28 mouse cellular contexts compared by ENCODE assay signal in genomic region chr14:14351148-14351455, GRCm38 (mm10). TPM values are rescaled to one million over a fixed set of nuclear protein-coding genes. Genes with fewer than 3 reads are reported as not detected.
DNase-seq lines count a peak whose midpoint lies in the region; ATAC-seq and TF ChIP-seq lines count a peak whose summit lies in the region.
"Had no signal": no experiment of that assay in that cellular context is flagged by ENCODE, and none has a peak within 500 bp of the region (broad histone marks: within the 10 kb centered on the region; RNA-seq: fewer than 3 reads in every experiment).

No protein-coding gene starts in this region.

- H3K27ac ChIP-seq in forebrain, embryonic 11.5 days (ENCODE audit: low read depth, low read length) = no peak overlapping the region
- no peak overlapping the region for H3K27ac ChIP-seq in forebrain, embryonic 14.5 days (ENCODE audit: low read depth, low read length)
- H3K27ac ChIP-seq in lung, postnatal 0 days (ENCODE audit: low read length) = no peak overlapping the region
- H3K27ac ChIP-seq: embryonic facial prominence, embryonic 12.5 days; forebrain, embryonic 12.5 days; hindbrain, embryonic 10.5 days; kidney, postnatal 0 days; midbrain, embryonic 15.5 days; neural tube, embryonic 13.5 days had no signal

- no peak overlapping the region for H3K4me2 ChIP-seq in forebrain, embryonic 11.5 days (ENCODE audit: low read depth, low read length, severe bottlenecking)
- H3K4me2 ChIP-seq in forebrain, embryonic 14.5 days (ENCODE audit: low read length) = no peak overlapping the region
- H3K4me2 ChIP-seq in lung, postnatal 0 days (replicated peaks; ENCODE audit: low read depth, low read length) = no peak overlapping the region
- H3K4me2 ChIP-seq: embryonic facial prominence, embryonic 12.5 days; forebrain, embryonic 12.5 days; midbrain, embryonic 15.5 days; neural tube, embryonic 13.5 days had no signal

- no peak for ATAC-seq in forebrain, embryonic 11.5 days (replicated peaks; ENCODE audit: low FRiP score)
- ATAC-seq in forebrain, embryonic 14.5 days = no peak
- no peak for ATAC-seq in lung, postnatal 0 days

- peak; percentile 49 for DNase-seq in forebrain, embryonic 11.5 days (ENCODE audit: low spot score)
- no peak for DNase-seq in forebrain, embryonic 14.5 days (ENCODE audit: low spot score)
- DNase-seq in lung, postnatal 0 days (ENCODE audit: low spot score) = peak; percentile 4
- no peak for DNase-seq in lung, postnatal 14 days
- peak; percentile 53 for DNase-seq in ZHBTc4 (ENCODE audit: low read depth, low spot score)
- DNase-seq in mesoderm, embryonic 11.5 days (ENCODE audit: low read depth, low spot score) = peak; percentile 2
- DNase-seq in gastrocnemius, adult 8-10 months (ENCODE audit: low spot score in 2 of 2) = no peak
- DNase-seq in retina, embryonic 14.5 days (ENCODE audit: low spot score) = no peak
- DNase-seq: adrenal gland, postnatal 10 days; kidney, adult 18-20 months had no signal

- no peaks in the 10 kb centered on the region for H3K27me3 ChIP-seq in forebrain, embryonic 11.5 days (ENCODE audit: control insufficient read depth, insufficient read depth, low read length)
- no peaks in the 10 kb centered on the region for H3K27me3 ChIP-seq in forebrain, embryonic 14.5 days (replicated peaks; ENCODE audit: control insufficient read depth, insufficient read depth, low read length)
- no peaks in the 10 kb centered on the region for H3K27me3 ChIP-seq in lung, postnatal 0 days (replicated peaks; ENCODE audit: insufficient read depth, low read length)
- H3K27me3 ChIP-seq: embryonic facial prominence, embryonic 12.5 days; forebrain, embryonic 12.5 days; megakaryocyte, embryonic 14.5 days; midbrain, embryonic 15.5 days; neural tube, embryonic 13.5 days had no signal

- no peak overlapping the region for H3K4me3 ChIP-seq in forebrain, embryonic 11.5 days (ENCODE audit: low read depth, low read length)
- H3K4me3 ChIP-seq in forebrain, embryonic 14.5 days (ENCODE audit: low read depth, low read length) = no peak overlapping the region
- no peak overlapping the region for H3K4me3 ChIP-seq in lung, postnatal 0 days (ENCODE audit: low read depth, low read length)
- H3K4me3 ChIP-seq: embryonic facial prominence, embryonic 12.5 days; forebrain, embryonic 12.5 days; hindbrain, embryonic 10.5 days; midbrain, embryonic 15.5 days; myocyte; neural tube, embryonic 13.5 days had no signal

- no peaks in the 10 kb centered on the region for H3K4me1 ChIP-seq in forebrain, embryonic 11.5 days (replicated peaks; ENCODE audit: control insufficient read depth, insufficient read depth, low read length)
- no peaks in the 10 kb centered on the region for H3K4me1 ChIP-seq in forebrain, embryonic 14.5 days (ENCODE audit: control insufficient read depth, insufficient read depth, low read length)
- H3K4me1 ChIP-seq in lung, postnatal 0 days (ENCODE audit: insufficient read depth, low read depth, low read length) = no peaks in the 10 kb centered on the region
- H3K4me1 ChIP-seq: embryonic facial prominence, embryonic 12.5 days had no signal

- TF ChIP-seq EP300 in lung, postnatal 0 days (IDR thresholded peaks at IDR 0.05) = no peak

- peaks cover 2% of the 10 kb centered on the region; the same call in 1 of the 2 replicates for H3K36me3 ChIP-seq in forebrain, embryonic 11.5 days (ENCODE audit: control insufficient read depth, insufficient read depth, low read length)
- no peaks in the 10 kb centered on the region for H3K36me3 ChIP-seq in forebrain, embryonic 14.5 days (ENCODE audit: control insufficient read depth, insufficient read depth, low read length)
- H3K36me3 ChIP-seq in lung, postnatal 0 days (ENCODE audit: insufficient read depth, low read length) = no peaks in the 10 kb centered on the region
- H3K36me3 ChIP-seq: forebrain, embryonic 12.5 days; midbrain, embryonic 15.5 days had no signal

- peaks cover 36% of the 10 kb centered on the region for H3K9me3 ChIP-seq in forebrain, embryonic 11.5 days (ENCODE audit: control insufficient read depth, low read length)
- H3K9me3 ChIP-seq in forebrain, embryonic 14.5 days (replicated peaks; ENCODE audit: control insufficient read depth, low read length) = peaks cover 43% of the 10 kb centered on the region
- H3K9me3 ChIP-seq in lung, postnatal 0 days (ENCODE audit: low read length) = peaks cover 40% of the 10 kb centered on the region

- 93% methylated on average over 7 of the region's 7 CpGs for WGBS in forebrain, embryonic 11.5 days
- 97% methylated on average over 7 of the region's 7 CpGs for WGBS in forebrain, embryonic 14.5 days
- 100% methylated on average over 6 of the region's 7 CpGs for WGBS in lung, postnatal 0 days

- no peak overlapping the region for H3K9ac ChIP-seq in forebrain, embryonic 11.5 days (ENCODE audit: low read length)
- H3K9ac ChIP-seq in forebrain, embryonic 14.5 days (ENCODE audit: low read length) = no peak overlapping the region
- no peak overlapping the region for H3K9ac ChIP-seq in lung, postnatal 0 days (replicated peaks; ENCODE audit: low read depth)
- H3K9ac ChIP-seq: embryonic facial prominence, embryonic 12.5 days; forebrain, embryonic 12.5 days; midbrain, embryonic 15.5 days; neural tube, embryonic 13.5 days had no signal

- no peak for TF ChIP-seq CTCF in lung, postnatal 0 days (IDR thresholded peaks at IDR 0.05)

RNA-seq across cellular contexts. Expression of gene Il3ra, which starts 5.0 kb away (rescaled TPM):
- polyA plus RNA-seq in forebrain, embryonic 11.5 days (2014; fragmentation: Nextera tagmentation; extraction: Ambion mirVana) = 1.8 and 3.2 TPM in 2 replicates
- 1.5 and 1.9 TPM in 2 replicates for polyA plus RNA-seq in forebrain, embryonic 14.5 days (2014; fragmentation: Nextera tagmentation; extraction: Ambion mirVana)
- 12.2 and 14.3 TPM in 2 replicates for polyA plus RNA-seq in lung, postnatal 0 days (2015; fragmentation: Nextera tagmentation; extraction: Ambion mirVana)
- 1 to 10 TPM; 1.1 to 3.2 (median 1.3) TPM for total RNA-seq in gastrocnemius, adult 8-10 months (2022)

RNA-seq across cellular contexts. Expression of gene Olfr31, which starts 28.5 kb away (rescaled TPM):
- polyA plus RNA-seq in forebrain, embryonic 11.5 days (2014; fragmentation: Nextera tagmentation; extraction: Ambion mirVana) = not detected in 2 replicates
- polyA plus RNA-seq in forebrain, embryonic 14.5 days (2014; fragmentation: Nextera tagmentation; extraction: Ambion mirVana) = not detected in 2 replicates
- polyA plus RNA-seq in lung, postnatal 0 days (2015; fragmentation: Nextera tagmentation; extraction: Ambion mirVana) = not detected in 2 replicates
- not detected for total RNA-seq in gastrocnemius, adult 8-10 months (2022)
- total RNA-seq: adrenal gland, postnatal 10 days; gastrocnemius, adult 18-20 months; gastrocnemius, postnatal 4 days; layer of hippocampus, adult 18-20 months; layer of hippocampus, postnatal 25 days; liver, adult 2 months had no signal
- polyA plus RNA-seq: C2C12; cortical plate, adult 2 months; embryonic facial prominence, embryonic 12.5 days; forebrain, embryonic 12.5 days; heart, postnatal 0 days; hindbrain, embryonic 10.5 days; kidney, postnatal 0 days; limb, embryonic 11.5 days; liver, adult 2 months; neural tube, embryonic 13.5 days; stomach, embryonic 14.5 days had no signal

RNA-seq across cellular contexts. Expression of gene Olfr721-ps1, which starts 50.0 kb away (rescaled TPM):
- not detected in 2 replicates for polyA plus RNA-seq in forebrain, embryonic 11.5 days (2014; fragmentation: Nextera tagmentation; extraction: Ambion mirVana)
- polyA plus RNA-seq in forebrain, embryonic 14.5 days (2014; fragmentation: Nextera tagmentation; extraction: Ambion mirVana) = not detected in 2 replicates
- not detected in 2 replicates for polyA plus RNA-seq in lung, postnatal 0 days (2015; fragmentation: Nextera tagmentation; extraction: Ambion mirVana)
- not detected for total RNA-seq in gastrocnemius, adult 8-10 months (2022)
- total RNA-seq: adrenal gland, postnatal 10 days; gastrocnemius, adult 18-20 months; gastrocnemius, postnatal 4 days; layer of hippocampus, adult 18-20 months; layer of hippocampus, postnatal 25 days; liver, adult 2 months had no signal
- polyA plus RNA-seq: C2C12; cortical plate, adult 2 months; embryonic facial prominence, embryonic 12.5 days; forebrain, embryonic 12.5 days; heart, postnatal 0 days; hindbrain, embryonic 10.5 days; kidney, postnatal 0 days; limb, embryonic 11.5 days; liver, adult 2 months; midbrain, embryonic 15.5 days; myocyte; neural tube, embryonic 13.5 days; stomach, embryonic 14.5 days had no signal

Comparison
In these comparisons a context has a peak if more than half of its experiments do, and no peak if none do; other contexts are left out.
1. DNase-seq: peak in forebrain, embryonic 11.5 days (single experiment), lung, postnatal 0 days (single experiment), ZHBTc4 (single experiment) and mesoderm, embryonic 11.5 days (single experiment); none in forebrain, embryonic 14.5 days (single experiment), lung, postnatal 14 days (single experiment), gastrocnemius, adult 8-10 months (0 of 2) and retina, embryonic 14.5 days (single experiment).